Mouse (Mus musculus): ENCODE data around the gene Mien1. TPM values are rescaled to one million over a fixed set of nuclear protein-coding genes. Genes with fewer than 3 reads are reported as not detected.

The Mien1 gene
- polyA plus RNA-seq, 2 experiments, result 48.5 to 86.8 TPM

- 32% methylated on average over 9 of the region's 9 CpGs for WGBS
- H3K9ac ChIP-seq (ENCODE audit: low read depth, low read length, severe bottlenecking), result 0 out of 2 replicates have a peak overlapping the region, but pooled peaks have one; percentile 21
- no peaks in the 10 kb centered on the region for H3K36me3 ChIP-seq (ENCODE audit: control insufficient read depth, insufficient read depth, low read length)
- H3K27ac ChIP-seq (replicated peaks; ENCODE audit: low read depth, low read length), result no peak overlapping the region
- H3K4me2 ChIP-seq (replicated peaks; ENCODE audit: low read depth, low read length, severe bottlenecking), result no peak overlapping the region
- no peaks in the 10 kb centered on the region for H3K9me3 ChIP-seq (ENCODE audit: control insufficient read depth, low read length)
- peak; percentile 55 for DNase-seq (ENCODE audit: low spot score)
- no peak overlapping the region for H3K4me3 ChIP-seq (replicated peaks; ENCODE audit: low read length)
- TF ChIP-seq POLR2A (IDR thresholded peaks at IDR 0.05; ENCODE audit: borderline replicate concordance, extremely low read depth, insufficient read depth, insufficient read length), result no peak
- ATAC-seq (ENCODE audit: low FRiP score, low read depth), result no peak
- peaks cover 39% of the 10 kb centered on the region for H3K27me3 ChIP-seq (ENCODE audit: control insufficient read depth, insufficient read depth, low read length)
- peaks cover 5% of the 10 kb centered on the region for H3K4me1 ChIP-seq (ENCODE audit: control insufficient read depth, insufficient read depth, low read length)
Measured at GRCm38 (mm10) chr11:98389221-98389780, 49.5 kb downstream of the Mien1 start.

DNA sequence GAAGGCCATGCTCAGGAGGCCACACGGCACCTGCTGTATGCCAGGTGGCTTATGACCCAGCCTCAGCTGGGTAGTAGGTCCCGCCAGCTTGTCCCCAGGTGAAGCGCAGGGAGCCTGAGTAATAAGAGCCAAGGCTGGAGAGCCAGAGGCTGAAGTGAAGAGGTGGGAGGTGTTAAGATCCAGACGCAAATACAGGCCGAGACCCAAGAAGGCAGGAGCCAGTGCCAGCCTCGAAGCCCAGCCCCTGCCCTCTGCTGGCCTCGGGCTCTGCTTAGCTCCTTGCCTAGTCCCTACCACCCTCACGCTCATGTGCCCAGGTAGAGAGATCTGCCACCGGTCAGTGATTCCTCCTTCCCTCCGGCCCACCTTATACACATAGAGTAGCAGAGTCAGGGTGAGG, 50.5 kb downstream of the Mien1 start:
- no peak overlapping the region for H3K4me2 ChIP-seq (replicated peaks; ENCODE audit: low read depth, low read length, severe bottlenecking)
- no peak overlapping the region for H3K9ac ChIP-seq (ENCODE audit: low read depth, low read length, severe bottlenecking)
- ATAC-seq (ENCODE audit: low FRiP score, low read depth) (no peak), DNase-seq (ENCODE audit: low spot score) (no peak)
- no peak overlapping the region for H3K27ac ChIP-seq (replicated peaks; ENCODE audit: low read depth, low read length)
- 67% methylated on average over 10 of the region's 10 CpGs for WGBS
- no peaks in the 10 kb centered on the region for H3K36me3 ChIP-seq (ENCODE audit: control insufficient read depth, insufficient read depth, low read length)
- no peak overlapping the region for H3K4me3 ChIP-seq (replicated peaks; ENCODE audit: low read length)
- H3K4me1 ChIP-seq (ENCODE audit: control insufficient read depth, insufficient read depth, low read length), result peaks cover 1% of the 10 kb centered on the region
- H3K27me3 ChIP-seq (ENCODE audit: control insufficient read depth, insufficient read depth, low read length), result peaks cover 42% of the 10 kb centered on the region
- TF ChIP-seq POLR2A (IDR thresholded peaks at IDR 0.05; ENCODE audit: borderline replicate concordance, extremely low read depth, insufficient read depth, insufficient read length), result no peak
- no peaks in the 10 kb centered on the region for H3K9me3 ChIP-seq (ENCODE audit: control insufficient read depth, low read length)

Other genes with a start within 250 kb of the Mien1 start
- gene Med1, start 245.7 kb downstream of the Mien1 start, polyA plus RNA-seq (2012; rRNA removed), result 27.9 and 28.5 TPM in 2 replicates
- 51.3 and 59.4 TPM in 2 replicates for gene Med1, start 245.7 kb downstream of the Mien1 start, polyA plus RNA-seq (2014; fragmentation: Nextera tagmentation; extraction: Ambion mirVana)
- 25.7 and 27.0 TPM in 2 replicates for gene Cdk12, start 235.9 kb downstream of the Mien1 start, polyA plus RNA-seq (2012; rRNA removed)
- 13.6 and 14.5 TPM in 2 replicates for gene Cdk12, start 235.9 kb downstream of the Mien1 start, polyA plus RNA-seq (2014; fragmentation: Nextera tagmentation; extraction: Ambion mirVana)
- 0.14 and 0.52 TPM in 2 replicates for gene Neurod2, start 109.3 kb downstream of the Mien1 start, polyA plus RNA-seq (2012; rRNA removed)
- gene Neurod2, start 109.3 kb downstream of the Mien1 start, polyA plus RNA-seq (2014; fragmentation: Nextera tagmentation; extraction: Ambion mirVana), result not detected in 2 replicates
- 3.5 and 3.6 TPM in 2 replicates for gene Ppp1r1b, start 90.6 kb downstream of the Mien1 start, polyA plus RNA-seq (2012; rRNA removed)
- 2.9 and 3.6 TPM in 2 replicates for gene Ppp1r1b, start 90.6 kb downstream of the Mien1 start, polyA plus RNA-seq (2014; fragmentation: Nextera tagmentation; extraction: Ambion mirVana)
- 78.2 and 116 TPM in 2 replicates for gene Stard3, start 80.6 kb downstream of the Mien1 start, polyA plus RNA-seq (2012; rRNA removed)
- gene Stard3, start 80.6 kb downstream of the Mien1 start, polyA plus RNA-seq (2014; fragmentation: Nextera tagmentation; extraction: Ambion mirVana), result 36.9 and 42.6 TPM in 2 replicates
- gene Tcap, start 55.2 kb downstream of the Mien1 start, polyA plus RNA-seq (2012; rRNA removed), result 12.3 and 13.2 TPM in 2 replicates
- gene Tcap, start 55.2 kb downstream of the Mien1 start, polyA plus RNA-seq (2014; fragmentation: Nextera tagmentation; extraction: Ambion mirVana), result 10.9 and 18.1 TPM in 2 replicates
- gene Pnmt, start 52.5 kb downstream of the Mien1 start, polyA plus RNA-seq (2012; rRNA removed), result 1.4 and 2.2 TPM in 2 replicates
- 0.51 and 1.3 TPM in 2 replicates for gene Pnmt, start 52.5 kb downstream of the Mien1 start, polyA plus RNA-seq (2014; fragmentation: Nextera tagmentation; extraction: Ambion mirVana)
- gene Pgap3, start 38.5 kb downstream of the Mien1 start, polyA plus RNA-seq (2012; rRNA removed), result 19.2 and 24.2 TPM in 2 replicates
- 9.2 and 11.4 TPM in 2 replicates for gene Pgap3, start 38.5 kb downstream of the Mien1 start, polyA plus RNA-seq (2014; fragmentation: Nextera tagmentation; extraction: Ambion mirVana)
- gene Erbb2, start 26.5 kb downstream of the Mien1 start, polyA plus RNA-seq (2012; rRNA removed), result 51.1 and 64.3 TPM in 2 replicates
- 73.6 and 79.7 TPM in 2 replicates for gene Erbb2, start 26.5 kb downstream of the Mien1 start, polyA plus RNA-seq (2014; fragmentation: Nextera tagmentation; extraction: Ambion mirVana)
- 9.1 and 9.2 TPM in 2 replicates for gene Grb7, start 7.4 kb upstream of the Mien1 start, polyA plus RNA-seq (2012; rRNA removed)
- gene Grb7, start 7.4 kb upstream of the Mien1 start, polyA plus RNA-seq (2014; fragmentation: Nextera tagmentation; extraction: Ambion mirVana), result 8.1 and 9.6 TPM in 2 replicates
- 0.45 and 0.46 TPM in 2 replicates for gene Ikzf3, start 107.0 kb upstream of the Mien1 start, polyA plus RNA-seq (2012; rRNA removed)
- gene Ikzf3, start 107.0 kb upstream of the Mien1 start, polyA plus RNA-seq (2014; fragmentation: Nextera tagmentation; extraction: Ambion mirVana), result 0.23 and 0.61 TPM in 2 replicates
- gene Zpbp2, start 112.1 kb upstream of the Mien1 start, polyA plus RNA-seq (2012; rRNA removed), result 0.43 TPM in 1 of 2 replicates, not detected in the other
- gene Zpbp2, start 112.1 kb upstream of the Mien1 start, polyA plus RNA-seq (2014; fragmentation: Nextera tagmentation; extraction: Ambion mirVana), result 0.21 TPM in 1 of 2 replicates, not detected in the other
- 76.8 and 86.6 TPM in 2 replicates for gene Ormdl3, start 148.4 kb upstream of the Mien1 start, polyA plus RNA-seq (2012; rRNA removed)
- gene Ormdl3, start 148.4 kb upstream of the Mien1 start, polyA plus RNA-seq (2014; fragmentation: Nextera tagmentation; extraction: Ambion mirVana), result 12.9 and 13.7 TPM in 2 replicates
- gene Lrrc3c, start 159.3 kb upstream of the Mien1 start, polyA plus RNA-seq (2012; rRNA removed), result not detected in 2 replicates
- not detected in 2 replicates for gene Lrrc3c, start 159.3 kb upstream of the Mien1 start, polyA plus RNA-seq (2014; fragmentation: Nextera tagmentation; extraction: Ambion mirVana)
- gene Gm12355, start 186.7 kb upstream of the Mien1 start, polyA plus RNA-seq (2012; rRNA removed), result 0.12 and 0.31 TPM in 2 replicates
- gene Gm12355, start 186.7 kb upstream of the Mien1 start, polyA plus RNA-seq (2014; fragmentation: Nextera tagmentation; extraction: Ambion mirVana), result 0.69 and 1.3 TPM in 2 replicates
- not detected in 2 replicates for gene Gsdma3, start 187.4 kb upstream of the Mien1 start, polyA plus RNA-seq (2012; rRNA removed)
- not detected in 2 replicates for gene Gsdma3, start 187.4 kb upstream of the Mien1 start, polyA plus RNA-seq (2014; fragmentation: Nextera tagmentation; extraction: Ambion mirVana)
- not detected in 2 replicates for gene Gsdma2, start 207.8 kb upstream of the Mien1 start, polyA plus RNA-seq (2012; rRNA removed)
- not detected in 2 replicates for gene Gsdma2, start 207.8 kb upstream of the Mien1 start, polyA plus RNA-seq (2014; fragmentation: Nextera tagmentation; extraction: Ambion mirVana)
- gene Gsdma, start 225.4 kb upstream of the Mien1 start, polyA plus RNA-seq (2012; rRNA removed), result 0.14 and 0.16 TPM in 2 replicates
- gene Gsdma, start 225.4 kb upstream of the Mien1 start, polyA plus RNA-seq (2014; fragmentation: Nextera tagmentation; extraction: Ambion mirVana), result 0.47 and 0.55 TPM in 2 replicates
- 208 and 228 TPM in 2 replicates for gene Psmd3, start 243.6 kb upstream of the Mien1 start, polyA plus RNA-seq (2012; rRNA removed)
- gene Psmd3, start 243.6 kb upstream of the Mien1 start, polyA plus RNA-seq (2014; fragmentation: Nextera tagmentation; extraction: Ambion mirVana), result 141 and 145 TPM in 2 replicates